Mouse (Mus musculus): ENCODE results near the gene Tmprss11d.
A peak's percentile ranks its signal among the peaks of the same experiment; 100 is the strongest.
"Not testable (repeated sequence)": the region's sequence is repeated elsewhere in the genome, so short reads cannot be mapped to it uniquely, and the experiment has no call there.

Tmprss11d gene

DNA sequence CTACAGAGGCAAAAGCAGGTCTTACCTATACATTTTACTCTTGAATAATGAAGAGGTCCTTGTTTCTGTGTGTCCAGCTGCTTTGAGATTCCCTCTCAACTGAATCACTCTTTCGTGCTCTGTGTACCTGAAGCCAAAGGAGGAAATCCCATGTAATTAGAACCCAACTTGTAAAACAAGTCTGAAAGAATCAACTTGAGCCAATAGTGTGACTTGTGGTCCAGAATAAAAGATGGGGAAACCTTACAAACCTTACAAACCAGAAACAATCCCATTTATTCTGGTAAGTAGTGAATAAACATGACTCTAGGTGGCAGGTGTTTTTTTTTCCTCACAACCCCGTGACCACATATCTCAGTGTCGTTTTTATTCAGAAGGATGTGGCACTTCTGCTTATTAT is at the start of gene Tmprss11d:
Tmprss11d (minus strand) TSS at position 101 of the 400 bp plus-strand sequence.
- DNase-seq = no peak

GRCm38 (mm10) chr5:86421323-86422028 is 48.3 kb upstream of the Tmprss11d start:
- no peak for DNase-seq

DNA sequence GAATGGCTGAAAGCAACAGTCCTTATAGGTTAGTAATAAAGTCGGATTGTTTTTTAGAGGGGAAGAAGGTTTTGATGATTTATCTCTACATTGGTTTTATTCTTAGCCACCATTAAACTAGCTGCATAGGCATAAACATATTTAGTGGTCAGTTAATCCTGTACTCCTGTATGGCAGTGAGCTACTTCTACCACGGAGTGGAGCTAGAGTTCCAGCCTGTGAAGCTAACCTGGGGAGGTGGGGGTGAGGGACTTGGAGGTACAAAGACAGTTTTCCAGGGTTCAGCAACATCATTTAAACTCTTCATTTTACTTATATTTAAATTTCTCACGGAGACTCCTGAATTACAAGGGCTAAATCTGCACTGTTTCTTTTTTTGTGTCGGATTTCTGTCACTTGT is 46.3 kb upstream of the Tmprss11d start:
- DNase-seq = no peak

GRCm38 (mm10) chr5:86414280-86414679 is 41.1 kb upstream of the Tmprss11d start:
- no peak for DNase-seq

- DNase-seq = no peak
Measured at GRCm38 (mm10) chr5:86410815-86411214, 37.6 kb upstream of the Tmprss11d start.

GRCm38 (mm10) chr5:86407941-86408340 is 34.7 kb upstream of the Tmprss11d start:
- no peak for DNase-seq

- no peak for DNase-seq
Measured at GRCm38 (mm10) chr5:86407191-86407590, 34.0 kb upstream of the Tmprss11d start.

DNA sequence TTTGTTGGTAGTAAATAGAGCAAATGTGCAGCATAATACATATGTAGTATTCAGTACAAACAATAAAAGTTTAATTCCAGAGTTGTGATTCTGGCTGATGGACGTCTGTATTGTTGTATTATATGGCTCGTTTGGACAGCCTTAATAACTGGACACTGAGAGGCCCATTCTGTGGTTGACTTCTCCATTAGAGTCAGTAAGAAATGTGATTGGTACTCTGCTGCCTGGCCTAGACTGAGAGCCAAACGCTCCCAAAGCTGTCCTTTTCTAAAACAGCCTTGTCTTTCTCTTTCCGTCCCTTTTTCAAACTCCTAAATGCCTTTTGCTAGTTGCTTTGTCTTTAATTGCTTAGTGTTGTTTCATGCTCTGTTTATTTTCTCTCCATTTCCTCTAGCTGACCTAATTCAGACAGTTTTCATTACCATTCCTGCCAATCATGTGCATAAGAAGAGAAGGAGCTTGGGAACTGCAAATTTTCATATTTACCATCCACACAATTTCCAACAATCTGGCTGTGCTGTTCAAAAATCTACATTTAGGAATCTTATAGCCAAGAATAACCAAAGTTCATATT is 13.7 kb downstream of the Tmprss11d start:
- no peak for DNase-seq

DNA sequence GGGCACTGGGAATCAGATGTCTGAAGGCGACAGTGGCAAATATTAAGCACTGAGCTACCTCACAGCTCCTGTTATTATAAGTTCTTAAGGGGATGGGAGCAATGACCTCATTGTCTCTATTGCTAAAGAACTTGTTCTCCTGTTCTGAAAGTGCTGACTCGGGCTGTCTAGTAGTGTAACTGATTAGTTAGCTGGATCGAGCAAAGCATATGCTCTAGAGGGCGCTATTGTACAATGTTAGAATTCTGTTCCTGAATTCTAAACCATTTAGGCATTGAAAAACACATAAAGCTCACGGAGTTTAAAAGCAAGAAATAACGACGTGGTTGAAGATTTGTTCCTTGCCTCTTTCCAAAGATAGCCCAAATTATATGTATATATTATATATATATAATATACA is 20.3 kb downstream of the Tmprss11d start:
- DNase-seq = peak; percentile 4

DNA sequence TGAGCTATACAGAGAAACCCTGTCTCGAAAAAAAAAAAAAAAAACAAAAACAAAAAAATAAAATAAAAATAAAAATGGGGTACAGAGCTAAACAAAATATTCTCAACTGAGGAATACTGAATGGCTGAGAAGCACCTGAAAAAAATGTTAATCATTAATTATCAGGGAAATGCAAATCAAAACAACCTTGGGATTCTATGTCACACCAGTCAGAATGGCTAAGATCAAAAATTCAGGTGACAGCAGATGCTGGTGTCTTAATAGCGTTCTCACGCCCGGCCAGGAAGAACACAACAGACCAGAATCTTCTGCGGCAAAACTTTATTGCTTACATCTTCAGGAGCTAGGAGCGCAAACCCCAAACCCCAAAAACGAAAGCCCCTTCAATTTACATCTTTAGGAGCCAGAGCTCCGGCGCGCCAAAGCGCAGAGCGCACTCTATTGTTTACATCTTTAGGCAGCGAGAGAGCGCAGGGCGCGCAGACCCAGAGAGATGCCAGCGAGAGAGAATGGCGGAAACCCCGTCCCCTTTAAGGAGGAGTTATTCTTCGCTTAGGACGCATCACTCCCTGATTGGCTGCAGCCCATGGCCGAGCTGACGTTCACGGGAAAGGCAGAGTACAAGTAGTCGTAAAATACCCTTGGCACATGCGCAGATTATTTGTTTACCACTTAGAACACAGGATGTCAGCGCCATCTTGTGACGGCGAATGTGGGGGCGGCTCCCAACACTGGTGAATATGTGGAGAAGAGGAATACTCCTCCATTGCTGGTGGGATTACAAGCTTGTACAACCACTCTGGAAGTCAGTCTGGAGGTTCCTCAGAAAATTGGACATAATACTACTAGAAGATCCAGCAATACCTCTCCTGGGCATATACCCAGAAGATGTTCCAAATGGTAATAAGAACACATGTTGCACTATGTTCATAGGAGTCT is 54.9 kb downstream of the Tmprss11d start:
- not testable (repeated sequence) for DNase-seq

- DNase-seq = no peak
Measured at GRCm38 (mm10) chr5:86306116-86306515, 67.1 kb downstream of the Tmprss11d start.

GRCm38 (mm10) chr5:86303877-86304276 is 69.3 kb downstream of the Tmprss11d start:
- DNase-seq = no peak

GRCm38 (mm10) chr5:86289208-86289607 is 84.0 kb downstream of the Tmprss11d start, which contains the start of gene Tmprss11c:
Gene Tmprss11c, minus strand, starts transcription at chr5:86289308.
- no peak for DNase-seq

Data from layer of hippocampus, adult 9-11 months (tissue).